Mouse (Mus musculus) gastrocnemius, postnatal 25 days (tissue): ENCODE measurements around the gene Tchp. TPM values are rescaled to one million over a fixed set of nuclear protein-coding genes. Genes with fewer than 3 reads are reported as not detected.

ENCODE experiments used
- DNase-seq: peaks from one replicate; pipeline ENCODE4 v3.0.0; 2022
- total RNA-seq, 2 experiments: library from RNA; stranded (reverse); gene quantifications; 1 replicate in 1 of 2; 2 replicates in 1 of 2; pipeline ENCODE4 v1.2.3; 2021

The Tchp gene
- total RNA-seq, 2 experiments from 2014 or later = 2.3 to 2.8 TPM

- no peak for DNase-seq
Observed at GRCm38 (mm10) chr5:114696939-114697338, 10.6 kb upstream of the Tchp start.

DNA sequence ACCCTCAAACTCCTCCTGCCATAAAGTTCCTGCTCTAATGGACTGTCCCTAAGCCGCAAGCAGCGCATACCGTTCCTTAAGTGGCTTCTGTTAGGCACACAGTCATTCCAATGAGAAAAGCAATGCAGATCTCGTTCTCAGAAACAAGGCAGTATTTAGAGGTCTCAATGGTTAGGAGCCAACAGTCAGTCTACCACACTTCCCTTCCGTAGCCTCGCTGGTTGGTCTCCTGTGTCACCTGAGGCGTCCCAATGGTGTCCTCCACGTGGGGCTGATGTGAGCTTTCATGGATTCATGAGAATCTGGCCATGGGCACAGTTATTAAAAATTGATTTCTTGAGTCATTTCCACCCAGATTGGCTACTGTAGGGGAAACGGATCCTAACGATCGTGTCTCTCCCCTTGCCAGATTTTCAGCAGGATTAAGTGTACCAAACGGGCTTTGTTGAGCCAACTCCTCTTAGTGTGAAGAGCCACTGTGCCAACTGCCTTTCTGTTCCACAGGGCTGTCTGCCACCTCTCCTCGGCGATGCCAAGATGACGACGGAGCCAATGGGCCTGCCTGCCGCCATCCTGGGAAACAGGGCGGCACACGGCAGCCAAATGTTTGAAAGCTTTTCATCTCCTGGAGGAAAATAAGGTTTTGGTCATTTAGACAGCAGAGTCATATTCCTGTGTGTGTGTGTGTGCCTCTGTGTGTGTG is 9.4 kb upstream of the Tchp start:
- peak; percentile 72 for DNase-seq

DNA sequence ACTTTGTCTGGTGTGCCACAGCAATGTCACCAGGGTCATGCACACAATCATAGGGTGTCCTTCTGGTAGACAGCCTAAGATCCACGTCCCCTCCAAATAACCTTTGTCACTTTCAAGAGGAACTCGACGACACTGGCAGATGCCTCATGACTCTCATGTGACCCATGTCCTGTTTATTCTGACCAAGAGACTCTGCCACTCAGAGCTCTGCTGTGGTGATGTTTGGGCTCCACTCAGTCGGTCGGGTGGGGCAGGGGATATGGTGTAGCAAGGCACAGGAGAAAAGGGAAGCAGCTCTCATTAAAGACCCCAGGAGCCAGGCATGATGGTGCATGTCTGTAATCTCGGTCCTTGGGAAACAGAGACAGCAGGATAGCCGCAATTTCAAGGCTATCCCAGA is 8.5 kb upstream of the Tchp start:
- DNase-seq = no peak

GRCm38 (mm10) chr5:114702403-114703392 is 4.9 kb upstream of the Tchp start:
- no peak for DNase-seq

DNA sequence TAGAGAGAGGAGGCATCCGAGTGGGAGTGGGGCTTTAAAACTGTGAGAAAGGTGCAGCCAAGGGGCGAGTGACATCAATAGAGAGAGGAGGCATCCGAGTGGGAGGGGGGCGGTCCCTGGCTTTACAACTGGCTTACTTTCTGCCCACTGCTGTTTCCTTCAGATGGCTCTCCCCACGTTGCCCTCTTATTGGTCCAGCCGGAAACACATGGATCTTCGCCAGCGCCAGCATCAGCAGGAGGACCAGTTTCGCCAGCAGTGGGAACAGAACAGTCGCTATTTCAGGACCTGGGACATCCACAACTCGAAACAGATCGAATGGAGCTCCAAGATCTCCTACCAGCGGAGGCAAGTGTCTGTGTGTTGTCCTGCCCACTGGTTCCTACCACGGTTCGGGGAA is 931 bp downstream of the Tchp start:
- no peak for DNase-seq

DNA sequence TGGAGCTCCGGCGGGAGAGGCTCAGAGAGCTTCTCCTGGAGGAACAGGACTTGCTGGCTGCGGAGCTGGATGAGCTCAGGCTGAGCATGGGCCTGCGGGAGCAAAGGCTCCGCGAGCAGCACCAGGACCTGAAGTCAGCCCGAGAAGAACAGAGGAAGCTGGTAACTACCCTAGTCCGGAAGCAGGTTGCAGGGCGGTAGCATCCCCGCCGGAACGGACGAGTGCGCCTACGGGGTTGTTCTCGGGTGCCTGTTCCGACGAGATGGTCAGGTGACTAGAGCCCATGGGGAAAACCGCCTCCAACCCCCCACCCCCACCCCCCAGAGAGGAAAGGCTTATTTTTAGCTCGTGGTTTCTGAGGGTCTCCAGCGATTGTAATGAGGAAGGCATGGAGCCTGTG is 1.8 kb downstream of the Tchp start:
- DNase-seq = no peak

GRCm38 (mm10) chr5:114714551-114714950 is 7.0 kb downstream of the Tchp start:
- no peak for DNase-seq

DNA sequence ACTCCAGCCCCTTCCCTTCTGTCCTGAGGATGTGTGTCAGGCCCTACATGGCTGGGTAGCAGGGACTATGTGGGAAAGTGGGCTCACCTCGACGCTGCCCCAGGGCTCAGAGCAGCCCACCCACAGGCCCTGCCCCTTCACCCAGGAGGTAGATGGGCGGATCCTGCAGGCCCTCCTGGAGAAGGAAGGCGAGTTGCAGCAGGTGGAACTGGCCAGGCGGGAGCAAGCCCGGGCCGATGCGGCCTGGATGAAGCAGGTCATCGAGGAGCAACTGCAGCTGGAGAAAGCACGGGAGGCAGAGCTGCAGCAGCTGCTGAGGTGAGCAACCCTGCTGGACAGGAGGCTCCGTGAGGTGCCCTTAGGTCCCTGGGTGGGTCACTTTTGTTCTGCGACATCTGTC is 9.7 kb downstream of the Tchp start:
- DNase-seq = no peak

DNA sequence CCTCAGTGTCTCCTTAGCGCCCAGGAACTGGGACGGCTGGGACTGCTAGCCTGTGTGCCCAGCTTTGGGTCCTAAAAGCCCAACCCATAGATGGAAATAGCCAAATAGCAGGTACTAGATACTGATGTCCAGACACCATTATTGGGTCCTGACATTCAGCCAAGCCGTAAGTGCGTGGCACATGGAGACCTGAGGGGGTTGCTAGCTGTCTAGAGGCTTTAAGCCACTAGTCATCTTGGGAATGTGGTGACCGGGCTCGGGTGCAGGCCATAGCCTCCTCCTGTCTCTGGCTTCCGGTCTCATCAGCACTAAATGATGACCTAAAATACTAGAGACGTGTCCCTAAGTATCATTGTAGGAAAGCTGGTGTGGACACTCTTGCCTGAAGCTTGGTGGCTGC is 10.4 kb downstream of the Tchp start:
- no peak for DNase-seq

- DNase-seq = no peak
Observed at GRCm38 (mm10) chr5:114718483-114718882, 10.9 kb downstream of the Tchp start.

DNA sequence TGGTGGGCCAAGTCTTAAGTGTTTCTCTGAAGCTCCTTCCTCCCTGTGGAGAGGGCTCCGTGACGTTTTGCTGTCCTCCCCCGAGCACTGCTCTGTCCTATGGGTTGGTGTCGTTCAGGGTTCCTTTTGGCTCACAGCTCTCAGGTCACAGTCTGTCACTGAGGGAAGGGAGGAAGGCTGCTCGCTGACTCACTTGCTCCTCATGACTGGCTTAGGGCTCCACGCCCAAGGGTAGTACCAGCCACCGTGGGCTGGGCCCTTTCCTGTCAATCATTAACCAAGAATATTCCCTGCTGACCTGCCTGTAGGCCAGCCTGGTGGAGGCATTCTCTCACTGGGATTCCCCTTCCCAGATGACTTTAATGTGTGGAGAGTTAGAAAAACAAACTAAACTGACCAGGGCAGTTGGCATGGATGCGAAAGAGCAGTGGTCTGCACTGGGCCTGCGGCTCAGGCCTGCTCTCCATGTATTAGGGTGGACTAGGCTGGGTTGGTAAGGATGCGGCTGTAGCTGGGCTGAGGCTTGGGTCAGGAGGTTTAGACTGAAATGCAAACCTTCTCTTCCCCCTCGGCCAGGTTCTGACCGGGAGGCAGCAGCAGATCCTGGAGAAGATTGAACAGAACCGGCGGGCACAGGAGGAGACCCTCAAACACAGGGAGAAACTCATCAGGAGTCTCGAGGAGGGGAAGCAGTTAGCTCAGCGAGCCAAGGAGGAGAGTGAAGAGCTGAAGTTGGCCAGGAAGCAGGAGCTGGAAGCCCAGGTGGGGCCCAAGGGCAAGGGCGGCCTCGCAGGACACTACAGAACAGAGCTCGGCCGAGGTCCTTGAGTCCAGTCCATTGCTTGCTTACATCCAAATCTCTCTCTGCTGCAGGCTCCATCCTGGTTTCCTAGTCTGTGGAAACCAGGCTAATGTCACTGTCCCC is 11.7 kb downstream of the Tchp start:
- no peak for DNase-seq

DNA sequence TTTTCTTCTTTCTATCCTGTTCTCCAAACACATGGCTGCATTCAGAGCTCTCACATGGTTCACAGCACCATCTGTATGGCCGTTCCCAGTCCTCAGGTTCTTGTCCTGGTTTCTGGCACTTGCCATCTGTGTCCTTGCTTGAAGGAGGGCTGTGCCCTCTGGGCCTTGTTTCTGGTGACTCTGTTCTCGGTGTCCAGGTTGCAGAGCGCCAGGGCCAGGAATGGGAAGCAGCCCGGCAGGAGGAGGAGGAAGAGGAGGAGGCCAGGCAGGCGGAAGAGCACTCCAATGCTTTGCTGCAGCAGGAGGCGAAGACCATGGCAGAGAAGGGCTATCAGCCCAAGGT is 12.3 kb downstream of the Tchp start:
- no peak for DNase-seq

DNA sequence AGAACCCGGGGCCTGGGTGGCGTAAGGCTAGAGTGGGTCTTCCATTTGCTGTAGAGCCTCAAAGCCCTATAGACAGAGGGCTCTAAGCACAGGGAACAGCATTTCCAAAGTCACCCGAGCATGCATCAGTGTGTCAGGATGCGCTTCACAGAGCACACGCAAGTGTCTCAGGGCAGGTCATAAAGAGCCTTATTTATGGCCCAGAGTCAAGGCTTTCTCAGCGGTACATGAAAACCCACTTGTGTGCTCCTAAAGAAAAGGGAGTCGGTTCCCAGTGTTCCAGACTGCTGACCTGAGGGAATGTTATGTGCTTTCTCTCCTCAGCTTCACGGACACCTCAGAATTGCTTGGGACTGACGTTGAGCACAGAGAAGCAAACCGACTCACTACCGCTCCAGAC is 13.2 kb downstream of the Tchp start:
- no peak for DNase-seq

- no peak for DNase-seq
Observed at GRCm38 (mm10) chr5:114721969-114722368, 14.4 kb downstream of the Tchp start.

- DNase-seq = peak; percentile 58
Observed at GRCm38 (mm10) chr5:114722846-114723245, 15.3 kb downstream of the Tchp start.

GRCm38 (mm10) chr5:114728160-114728559 is 20.6 kb downstream of the Tchp start:
- DNase-seq = peak; percentile 56

- DNase-seq = peak; percentile 47
Observed at GRCm38 (mm10) chr5:114730129-114730528, 22.6 kb downstream of the Tchp start.

- DNase-seq = no peak
Observed at GRCm38 (mm10) chr5:114731498-114731897, 23.9 kb downstream of the Tchp start.

DNA sequence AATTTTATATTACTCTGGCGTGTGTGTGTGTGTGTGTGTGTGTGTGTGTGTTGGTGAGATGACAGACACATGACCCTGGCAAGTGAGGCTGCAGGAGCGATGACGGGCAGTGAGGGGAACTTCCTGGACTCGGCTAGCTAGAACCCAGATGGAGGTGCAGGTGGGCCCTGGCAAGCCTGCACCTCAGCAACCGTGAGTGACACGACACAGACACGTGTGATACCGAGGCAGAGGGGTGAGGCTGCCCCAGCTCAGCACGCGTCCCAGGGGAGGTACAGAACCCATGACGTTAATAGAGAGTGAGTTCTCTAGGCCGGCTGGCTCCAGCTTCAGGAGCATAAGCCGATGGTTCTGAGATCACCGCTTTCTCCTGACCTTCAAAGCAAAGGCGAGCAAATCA is 24.4 kb downstream of the Tchp start:
- DNase-seq = no peak

GRCm38 (mm10) chr5:114733606-114734005 is 26.0 kb downstream of the Tchp start:
- no peak for DNase-seq

DNA sequence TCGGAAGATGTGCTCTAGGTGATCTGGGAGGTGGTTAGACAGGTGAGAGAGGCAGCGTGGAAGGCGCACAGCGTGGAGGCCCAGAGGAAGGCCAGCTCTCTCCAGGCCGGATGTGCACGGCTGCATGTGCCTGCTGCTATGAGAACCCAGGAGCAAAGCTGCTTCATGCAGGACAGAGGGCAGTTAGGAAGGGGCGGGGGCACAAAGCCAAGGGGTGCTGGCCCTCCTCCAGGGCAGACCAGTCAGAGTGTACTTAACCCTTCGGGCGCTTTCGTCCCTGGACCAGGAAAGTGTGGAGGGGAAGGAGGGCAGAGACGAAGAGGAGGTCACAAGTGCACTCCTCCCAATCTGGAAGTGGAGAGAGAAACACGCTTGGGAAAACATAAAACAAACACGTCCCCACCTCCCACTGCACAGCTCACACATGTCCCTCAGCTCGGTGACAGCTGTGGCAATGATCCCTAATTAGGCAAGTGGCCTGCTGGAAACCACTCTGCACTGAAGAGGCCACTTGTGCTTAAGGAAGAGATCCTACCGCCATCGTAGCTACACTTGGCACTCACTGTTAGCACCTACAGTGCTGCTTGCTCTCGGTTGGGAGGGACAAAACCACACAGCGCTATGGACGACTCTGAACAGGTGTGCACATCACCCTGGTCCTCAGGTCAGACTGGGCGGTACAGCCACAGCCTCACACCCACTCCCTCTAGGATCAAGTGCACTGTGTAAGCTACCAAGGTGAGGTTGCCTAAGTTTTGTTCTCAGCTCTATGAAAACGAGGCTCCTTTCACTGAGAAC is 29.7 kb downstream of the Tchp start:
- DNase-seq = no peak
